In the genomic region with DNA sequence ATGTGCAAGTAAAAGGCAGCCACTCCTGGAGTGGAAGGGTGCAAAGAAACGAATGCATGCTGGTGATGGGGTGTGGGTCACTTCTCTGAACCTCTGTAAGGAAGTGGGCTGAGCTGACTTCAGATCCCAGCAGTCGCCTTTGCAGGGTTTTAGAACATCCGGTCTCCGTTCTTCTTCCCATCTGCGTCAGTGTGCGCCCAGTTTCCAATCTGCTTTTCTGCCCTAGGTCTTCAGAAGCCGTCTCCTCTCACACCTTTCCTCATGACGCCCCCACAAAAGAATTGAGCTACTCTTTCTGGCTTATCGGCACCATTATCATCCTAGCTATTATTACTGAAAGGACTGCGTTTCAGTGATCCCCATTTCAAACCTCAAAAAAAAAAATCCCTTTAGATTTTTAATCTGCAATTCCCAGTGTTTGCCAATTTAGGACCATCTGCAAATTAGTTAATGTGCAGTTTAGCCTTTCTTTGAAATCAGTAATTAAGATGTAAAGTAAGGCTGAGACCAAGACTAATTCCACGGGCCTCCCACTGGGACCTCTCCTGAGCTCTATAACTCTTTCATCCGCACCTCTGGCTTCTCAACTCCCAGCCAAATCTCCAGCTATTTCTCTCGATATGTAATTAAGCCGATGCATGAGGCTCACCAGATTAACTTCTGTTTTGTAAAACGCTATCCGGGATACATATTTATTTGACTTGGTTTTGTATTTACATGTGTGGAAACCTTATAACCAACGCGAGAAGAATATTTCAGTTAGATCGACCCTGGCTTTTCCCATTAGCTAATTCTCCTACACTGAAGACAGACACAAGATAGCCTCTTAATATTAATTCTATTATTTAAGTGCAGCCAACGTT, we compare ENCODE assay signal across 17 mouse cellular contexts.
DNase-seq lines count a peak whose midpoint lies in the region; ATAC-seq and TF ChIP-seq lines count a peak whose summit lies in the region.
"Had no signal": no experiment of that assay in that cellular context is flagged by ENCODE, and none has a peak within 500 bp of the region (broad histone marks: within the 10 kb centered on the region; RNA-seq: fewer than 3 reads in every experiment).

No protein-coding gene starts in this region.

- peak overlapping the region; percentile 26 for H3K4me2 ChIP-seq in hindbrain, embryonic 16.5 days (ENCODE audit: low read length)
- peak overlapping the region; percentile 7; the same call in 1 of the 2 replicates for H3K4me2 ChIP-seq in midbrain, embryonic 14.5 days (ENCODE audit: low read length)

- H3K36me3 ChIP-seq in hindbrain, embryonic 16.5 days (ENCODE audit: control insufficient read depth, insufficient read depth, low read length), result no peaks in the 10 kb centered on the region
- H3K36me3 ChIP-seq in midbrain, embryonic 14.5 days (ENCODE audit: control insufficient read depth, insufficient read depth, low read length), result no peaks in the 10 kb centered on the region

- H3K9me3 ChIP-seq in hindbrain, embryonic 16.5 days (ENCODE audit: control insufficient read depth, low read length), result no peaks in the 10 kb centered on the region
- no peaks in the 10 kb centered on the region for H3K9me3 ChIP-seq in midbrain, embryonic 14.5 days (ENCODE audit: control insufficient read depth, low read length)

- no peak overlapping the region for H3K9ac ChIP-seq in hindbrain, embryonic 16.5 days (ENCODE audit: low read depth, low read length)
- H3K9ac ChIP-seq in midbrain, embryonic 14.5 days (replicated peaks; ENCODE audit: low read length), result no peak overlapping the region

- intact Hi-C loops in gastrocnemius, adult 2 months (cut with DNase I), result loop anchor here (10.0 kb wide), 3 partner anchors 315 to 585 kb away; partner anchors contain the start of gene Rnf219
- intact Hi-C loops in gastrocnemius, postnatal 36 days (cut with DNase I), result loop anchor here (10.0 kb wide), 1 partner anchor 435 kb away; the partner anchor contains the start of gene Pou4f1
- intact Hi-C loops in heart, postnatal 36 days (cut with DNase I), result loop anchor here (1.0 to 10.0 kb wide), 6 partner anchors 188 to 585 kb away; partner anchors contain the start of gene Ednrb

- WGBS in hindbrain, embryonic 16.5 days, result 33% methylated on average over 20 of the region's 20 CpGs
- 9% methylated on average over 20 of the region's 20 CpGs for WGBS in midbrain, embryonic 14.5 days

- no peak overlapping the region for H3K27ac ChIP-seq in gastrocnemius, adult 2 months
- H3K27ac ChIP-seq in hindbrain, embryonic 16.5 days (ENCODE audit: low read depth, low read length), result no peak overlapping the region
- H3K27ac ChIP-seq in midbrain, embryonic 14.5 days (replicated peaks; ENCODE audit: low read depth, low read length), result no peak overlapping the region
- H3K27ac ChIP-seq: heart, adult 2 months; macrophage had no signal

- H3K4me1 ChIP-seq in hindbrain, embryonic 16.5 days (ENCODE audit: control insufficient read depth, insufficient read depth, low read depth, low read length), result no peaks in the 10 kb centered on the region; the same call in 1 of the 2 replicates
- H3K4me1 ChIP-seq in midbrain, embryonic 14.5 days (ENCODE audit: control insufficient read depth, insufficient read depth, low read length), result peaks cover 12% of the 10 kb centered on the region

- DNase-seq in gastrocnemius, adult 2 months, result peak; percentile 16
- DNase-seq in gastrocnemius, postnatal 36 days, result no peak
- DNase-seq in embryo, embryonic 10.5 days (ENCODE audit: low spot score), result peak; percentile 17
- peak; percentile 77 for DNase-seq in midbrain, embryonic 14.5 days
- no peak for DNase-seq in adrenal gland, postnatal 4 days (ENCODE audit: low spot score in 2 of 2)
- DNase-seq in heart, postnatal 36 days, result no peak
- no peak for DNase-seq in right cerebral cortex, adult 2 months (ENCODE audit: low spot score in 2 of 2)
- DNase-seq: adrenal gland, adult 8-10 months; cerebellum, postnatal 36 days; heart, adult 2 months; kidney, postnatal 36 days; layer of hippocampus, postnatal 36 days; left cerebral cortex, postnatal 4 days; lung, adult 18-20 months had no signal

- ATAC-seq in hindbrain, embryonic 16.5 days, result no peak
- ATAC-seq in midbrain, embryonic 14.5 days (ENCODE audit: low FRiP score, low TSS enrichment), result no peak
- ATAC-seq: intestine, postnatal 0 days had no signal

- no peak overlapping the region for H3K4me3 ChIP-seq in gastrocnemius, adult 2 months
- H3K4me3 ChIP-seq in hindbrain, embryonic 16.5 days (ENCODE audit: low read length), result no peak overlapping the region
- H3K4me3 ChIP-seq in midbrain, embryonic 14.5 days (replicated peaks; ENCODE audit: low read depth, low read length), result no peak overlapping the region
- H3K4me3 ChIP-seq: heart, adult 2 months had no signal

- H3K27me3 ChIP-seq in hindbrain, embryonic 16.5 days (replicated peaks; ENCODE audit: control insufficient read depth, insufficient read depth, low read length), result peaks cover 4% of the 10 kb centered on the region
- H3K27me3 ChIP-seq in midbrain, embryonic 14.5 days (ENCODE audit: control insufficient read depth, insufficient read depth, low read length), result no peaks in the 10 kb centered on the region

- no peak for TF ChIP-seq CTCF in gastrocnemius, adult 2 months (IDR thresholded peaks at IDR 0.05)

Comparison
In these comparisons a context has a peak if more than half of its experiments do, and no peak if none do; other contexts are left out.
1. DNase-seq: peak in gastrocnemius, adult 2 months (single experiment), embryo, embryonic 10.5 days (single experiment) and midbrain, embryonic 14.5 days (single experiment); none in gastrocnemius, postnatal 36 days (0 of 2), adrenal gland, postnatal 4 days (0 of 2), heart, postnatal 36 days (0 of 2) and right cerebral cortex, adult 2 months (0 of 2).